Mouse (Mus musculus): ENCODE results near the gene Prps1. TPM values are rescaled to one million over a fixed set of nuclear protein-coding genes. Genes with fewer than 3 reads are reported as not detected.
"Not testable (repeated sequence)": the region's sequence is repeated elsewhere in the genome, so short reads cannot be mapped to it uniquely, and the experiment has no call there.

Prps1 gene
- total and polyA plus RNA-seq, 3 experiments, result 6.1 to 73.7 (median 47.7) TPM

- Histone ChIP-seq H3K9me3 (replicated peaks) (no peaks in the 10 kb centered on the region), H3K36me3 (replicated peaks) (no peaks in the 10 kb centered on the region), H3K27me3 (ENCODE audit: insufficient read depth, low read length) (no peaks in the 10 kb centered on the region), H3K4me3 (ENCODE audit: low read depth, low read length) (no peak overlapping the region), H3K4me1 (ENCODE audit: insufficient read depth, low read depth, low read length) (peaks cover 67% of the 10 kb centered on the region)
- TF ChIP-seq GATA2 (IDR thresholded peaks at IDR 0.05; ENCODE audit: borderline replicate concordance, low read depth, low read length), result no peak
- no peak for TF ChIP-seq GATA1 (IDR thresholded peaks at IDR 0.05; ENCODE audit: borderline replicate concordance, low read length)
- no peak for TF ChIP-seq TAL1 (conservative IDR thresholded peaks at IDR 0.05; ENCODE audit: low read depth, low read length)
- no peak for TF ChIP-seq POLR2AphosphoS5 (IDR thresholded peaks at IDR 0.05; ENCODE audit: insufficient replicate concordance, low read depth, low read length)
- TF ChIP-seq CTCF (IDR thresholded peaks at IDR 0.05; ENCODE audit: low read depth, low read length), result no peak
- ATAC-seq (ENCODE audit: extremely low read depth, insufficient number of reproducible peaks, low FRiP score, poor library complexity, severe bottlenecking), result peak; percentile 54; the same call in 1 of the 2 replicates
- DNase-seq (ENCODE audit: low spot score), result no peak
These were observed 47.5 kb downstream of the Prps1 start for GRCm38 (mm10) chrX:140503905-140504304.

GRCm38 (mm10) chrX:140505497-140506238 is 49.3 kb downstream of the Prps1 start:
- H3K4me3 ChIP-seq (ENCODE audit: low read depth, low read length), result peak overlapping the region; percentile 52; the same call in 1 of the 2 replicates
- peaks cover 75% of the 10 kb centered on the region for H3K4me1 ChIP-seq (ENCODE audit: insufficient read depth, low read depth, low read length)
- no peaks in the 10 kb centered on the region for H3K9me3 ChIP-seq (replicated peaks)
- H3K27me3 ChIP-seq (ENCODE audit: insufficient read depth, low read length), result no peaks in the 10 kb centered on the region
- DNase-seq (ENCODE audit: low spot score) (peak; percentile 70), ATAC-seq (ENCODE audit: extremely low read depth, insufficient number of reproducible peaks, low FRiP score, poor library complexity, severe bottlenecking) (peak; percentile 81)
- no peaks in the 10 kb centered on the region for H3K36me3 ChIP-seq (replicated peaks)
- no peak for TF ChIP-seq TAL1 (conservative IDR thresholded peaks at IDR 0.05; ENCODE audit: low read depth, low read length)
- no peak for TF ChIP-seq GATA1 (IDR thresholded peaks at IDR 0.05; ENCODE audit: borderline replicate concordance, low read length)
- TF ChIP-seq GATA2 (IDR thresholded peaks at IDR 0.05; ENCODE audit: borderline replicate concordance, low read depth, low read length), result no peak
- no peak for TF ChIP-seq CTCF (IDR thresholded peaks at IDR 0.05; ENCODE audit: low read depth, low read length)
- no peak for TF ChIP-seq POLR2AphosphoS5 (IDR thresholded peaks at IDR 0.05; ENCODE audit: insufficient replicate concordance, low read depth, low read length)

- Histone ChIP-seq H3K27me3 (ENCODE audit: insufficient read depth, low read length) (no peaks in the 10 kb centered on the region), H3K36me3 (replicated peaks) (no peaks in the 10 kb centered on the region), H3K4me3 (ENCODE audit: low read depth, low read length) (no peak overlapping the region; the same call in 1 of the 2 replicates), H3K9me3 (replicated peaks) (no peaks in the 10 kb centered on the region), H3K4me1 (ENCODE audit: insufficient read depth, low read depth, low read length) (peaks cover 67% of the 10 kb centered on the region)
- ATAC-seq (ENCODE audit: extremely low read depth, insufficient number of reproducible peaks, low FRiP score, poor library complexity, severe bottlenecking), result no peak
- TF ChIP-seq GATA1 (IDR thresholded peaks at IDR 0.05; ENCODE audit: borderline replicate concordance, low read length), result no peak
- TF ChIP-seq POLR2AphosphoS5 (IDR thresholded peaks at IDR 0.05; ENCODE audit: insufficient replicate concordance, low read depth, low read length), result no peak
- TF ChIP-seq CTCF (IDR thresholded peaks at IDR 0.05; ENCODE audit: low read depth, low read length), result no peak
- no peak for TF ChIP-seq GATA2 (IDR thresholded peaks at IDR 0.05; ENCODE audit: borderline replicate concordance, low read depth, low read length)
- no peak for TF ChIP-seq TAL1 (conservative IDR thresholded peaks at IDR 0.05; ENCODE audit: low read depth, low read length)
- DNase-seq (ENCODE audit: low spot score), result no peak
These were observed 50.2 kb downstream of the Prps1 start for GRCm38 (mm10) chrX:140506436-140507180.

GRCm38 (mm10) chrX:140507377-140507776 is 51.0 kb downstream of the Prps1 start:
- no peak overlapping the region for H3K4me3 ChIP-seq (ENCODE audit: low read depth, low read length)
- no peaks in the 10 kb centered on the region for H3K36me3 ChIP-seq (replicated peaks)
- no peaks in the 10 kb centered on the region for H3K9me3 ChIP-seq (replicated peaks)
- peaks cover 60% of the 10 kb centered on the region for H3K4me1 ChIP-seq (ENCODE audit: insufficient read depth, low read depth, low read length)
- TF ChIP-seq TAL1 (conservative IDR thresholded peaks at IDR 0.05; ENCODE audit: low read depth, low read length) (no peak), GATA2 (IDR thresholded peaks at IDR 0.05; ENCODE audit: borderline replicate concordance, low read depth, low read length) (no peak), CTCF (IDR thresholded peaks at IDR 0.05; ENCODE audit: low read depth, low read length) (no peak), POLR2AphosphoS5 (IDR thresholded peaks at IDR 0.05; ENCODE audit: insufficient replicate concordance, low read depth, low read length) (no peak), GATA1 (IDR thresholded peaks at IDR 0.05; ENCODE audit: borderline replicate concordance, low read length) (no peak)
- H3K27me3 ChIP-seq (ENCODE audit: insufficient read depth, low read length), result no peaks in the 10 kb centered on the region
- DNase-seq (ENCODE audit: low spot score) (no peak), ATAC-seq (ENCODE audit: extremely low read depth, insufficient number of reproducible peaks, low FRiP score, poor library complexity, severe bottlenecking) (no peak)

- not testable (repeated sequence) for H3K9me3 ChIP-seq (replicated peaks); ATAC-seq (ENCODE audit: extremely low read depth, insufficient number of reproducible peaks, low FRiP score, poor library complexity, severe bottlenecking); H3K4me3 ChIP-seq (ENCODE audit: low read depth, low read length); DNase-seq (ENCODE audit: low spot score); H3K27me3 ChIP-seq (ENCODE audit: insufficient read depth, low read length); H3K36me3 ChIP-seq (replicated peaks)
- H3K4me1 ChIP-seq (ENCODE audit: insufficient read depth, low read depth, low read length), result peaks cover 54% of the 10 kb centered on the region
These were observed 52.4 kb downstream of the Prps1 start for GRCm38 (mm10) chrX:140508791-140509190.

- Histone ChIP-seq H3K36me3 (replicated peaks) (no peaks in the 10 kb centered on the region), H3K27me3 (ENCODE audit: insufficient read depth, low read length) (no peaks in the 10 kb centered on the region), H3K4me3 (ENCODE audit: low read depth, low read length) (no peak overlapping the region), H3K9me3 (replicated peaks) (no peaks in the 10 kb centered on the region), H3K4me1 (ENCODE audit: insufficient read depth, low read depth, low read length) (peaks cover 46% of the 10 kb centered on the region)
- DNase-seq (ENCODE audit: low spot score) (no peak), ATAC-seq (ENCODE audit: extremely low read depth, insufficient number of reproducible peaks, low FRiP score, poor library complexity, severe bottlenecking) (no peak)
- TF ChIP-seq POLR2AphosphoS5 (IDR thresholded peaks at IDR 0.05; ENCODE audit: insufficient replicate concordance, low read depth, low read length), result no peak
- TF ChIP-seq TAL1 (conservative IDR thresholded peaks at IDR 0.05; ENCODE audit: low read depth, low read length), result no peak
- no peak for TF ChIP-seq GATA2 (IDR thresholded peaks at IDR 0.05; ENCODE audit: borderline replicate concordance, low read depth, low read length)
- TF ChIP-seq CTCF (IDR thresholded peaks at IDR 0.05; ENCODE audit: low read depth, low read length), result no peak
These were observed 53.4 kb downstream of the Prps1 start for GRCm38 (mm10) chrX:140509817-140510216.

Data from G1E (cell line).